Mouse (Mus musculus) lung, adult 2 months (tissue): ENCODE data around the gene Naaladl2.

Experiments
- CTCF ChIP-seq: fragments of 200-500 bp; IDR thresholded peaks from 2 replicates; pipeline ENCODE4 v1.5.1; 2011; ENCODE audit warnings: mild to moderate bottlenecking, low read length, control low read depth; ENCODE audit not compliant: insufficient read depth
- POLR2A ChIP-seq: fragments of 200-500 bp; IDR thresholded peaks from 2 replicates; pipeline ENCODE4 v1.6.1; 2011; ENCODE audit warnings: low read depth, mild to moderate bottlenecking, control low read depth, low read length, borderline replicate concordance; ENCODE audit errors: extremely low read depth

GRCm38 (mm10) chr3:24225418-24225817 is 918.6 kb downstream of the Naaladl2 start:
- TF ChIP-seq CTCF: no peak
- TF ChIP-seq POLR2A: no peak
